Mouse (Mus musculus) retina, postnatal 7 days (tissue): ENCODE data around the gene Prss30.

Experiments used
- DNase-seq: peaks from one replicate; pipeline ENCODE4 v3.0.0-alpha.2; 2012; ENCODE audit warnings: low read depth, low spot score

The Prss30 gene

GRCm38 (mm10) chr17:23980297-23980909 is at the start of gene Prss30:
Gene Prss30, minus strand, starts transcription at chr17:23980566.
- no peak for DNase-seq

GRCm38 (mm10) chr17:24029477-24029876 is 49.1 kb upstream of the Prss30 start:
- DNase-seq, result no peak

GRCm38 (mm10) chr17:24021375-24022199 is 41.2 kb upstream of the Prss30 start:
- DNase-seq, result no peak

GRCm38 (mm10) chr17:24020696-24021095 is 40.3 kb upstream of the Prss30 start:
- DNase-seq, result no peak

- DNase-seq, result peak; percentile 8
Measured at GRCm38 (mm10) chr17:24015727-24016126, 35.4 kb upstream of the Prss30 start.

GRCm38 (mm10) chr17:24014433-24014965 is 34.1 kb upstream of the Prss30 start:
- DNase-seq, result no peak

- DNase-seq, result no peak
Measured at GRCm38 (mm10) chr17:24012921-24013320, 32.6 kb upstream of the Prss30 start.

- DNase-seq, result no peak
Measured at GRCm38 (mm10) chr17:24009617-24010016, 29.3 kb upstream of the Prss30 start.

GRCm38 (mm10) chr17:24008105-24008504 is 27.7 kb upstream of the Prss30 start:
- no peak for DNase-seq

GRCm38 (mm10) chr17:24007391-24007790 is 27.0 kb upstream of the Prss30 start:
- no peak for DNase-seq

GRCm38 (mm10) chr17:24006930-24007329 is 26.6 kb upstream of the Prss30 start:
- no peak for DNase-seq

- DNase-seq, result no peak
Measured at GRCm38 (mm10) chr17:24005049-24005448, 24.7 kb upstream of the Prss30 start.

- no peak for DNase-seq
Measured at GRCm38 (mm10) chr17:24004071-24004665, 23.8 kb upstream of the Prss30 start.

- DNase-seq, result no peak
Measured at GRCm38 (mm10) chr17:24000404-24000803, 20.0 kb upstream of the Prss30 start.

- no peak for DNase-seq
Measured at GRCm38 (mm10) chr17:23998383-23998782, 18.0 kb upstream of the Prss30 start.

GRCm38 (mm10) chr17:23997901-23998300 is 17.5 kb upstream of the Prss30 start, which contains the start of gene Prss22:
Gene Prss22, minus strand, starts transcription at chr17:23998100.
- DNase-seq, result no peak

GRCm38 (mm10) chr17:23995421-23995820 is 15.1 kb upstream of the Prss30 start:
- no peak for DNase-seq

- DNase-seq, result no peak
Measured at GRCm38 (mm10) chr17:23994667-23995066, 14.3 kb upstream of the Prss30 start.

- peak; percentile 81 for DNase-seq
Measured at GRCm38 (mm10) chr17:23993559-23994428, 13.4 kb upstream of the Prss30 start.

- DNase-seq, result no peak
Measured at GRCm38 (mm10) chr17:23992789-23993553, 12.6 kb upstream of the Prss30 start.

- DNase-seq, result no peak
Measured at GRCm38 (mm10) chr17:23989802-23990201, 9.4 kb upstream of the Prss30 start.
